Mouse (Mus musculus) thymus, adult 2 months (tissue): ENCODE data around the gene Psmg3.

Experiments used
- CTCF ChIP-seq: fragments of 200-500 bp; IDR thresholded peaks from 2 replicates; pipeline ENCODE4 v1.5.1; 2012; ENCODE audit warnings: mild to moderate bottlenecking, control low read depth, low read length, moderate library complexity, borderline replicate concordance; ENCODE audit not compliant: control insufficient read depth, poor library complexity, insufficient read depth; ENCODE audit errors: extremely low read depth
- POLR2A ChIP-seq: fragments of 200-500 bp; IDR thresholded peaks from 2 replicates; pipeline ENCODE4 v1.6.1; 2012; ENCODE audit warnings: mild to moderate bottlenecking, low read length, control low read depth, moderate library complexity; ENCODE audit not compliant: control insufficient read depth, poor library complexity, insufficient read depth; ENCODE audit errors: extremely low read depth

- TF ChIP-seq POLR2A = no peak
- TF ChIP-seq CTCF = no peak
Measured at GRCm38 (mm10) chr5:139830734-139831133, 4.0 kb upstream of the Psmg3 start.
